Mouse (Mus musculus): ENCODE measurements around the gene Entpd2. TPM values are rescaled to one million over a fixed set of nuclear protein-coding genes. Genes with fewer than 3 reads are reported as not detected.

Entpd2 gene
- total RNA-seq (2023), result 1.4 TPM

DNA sequence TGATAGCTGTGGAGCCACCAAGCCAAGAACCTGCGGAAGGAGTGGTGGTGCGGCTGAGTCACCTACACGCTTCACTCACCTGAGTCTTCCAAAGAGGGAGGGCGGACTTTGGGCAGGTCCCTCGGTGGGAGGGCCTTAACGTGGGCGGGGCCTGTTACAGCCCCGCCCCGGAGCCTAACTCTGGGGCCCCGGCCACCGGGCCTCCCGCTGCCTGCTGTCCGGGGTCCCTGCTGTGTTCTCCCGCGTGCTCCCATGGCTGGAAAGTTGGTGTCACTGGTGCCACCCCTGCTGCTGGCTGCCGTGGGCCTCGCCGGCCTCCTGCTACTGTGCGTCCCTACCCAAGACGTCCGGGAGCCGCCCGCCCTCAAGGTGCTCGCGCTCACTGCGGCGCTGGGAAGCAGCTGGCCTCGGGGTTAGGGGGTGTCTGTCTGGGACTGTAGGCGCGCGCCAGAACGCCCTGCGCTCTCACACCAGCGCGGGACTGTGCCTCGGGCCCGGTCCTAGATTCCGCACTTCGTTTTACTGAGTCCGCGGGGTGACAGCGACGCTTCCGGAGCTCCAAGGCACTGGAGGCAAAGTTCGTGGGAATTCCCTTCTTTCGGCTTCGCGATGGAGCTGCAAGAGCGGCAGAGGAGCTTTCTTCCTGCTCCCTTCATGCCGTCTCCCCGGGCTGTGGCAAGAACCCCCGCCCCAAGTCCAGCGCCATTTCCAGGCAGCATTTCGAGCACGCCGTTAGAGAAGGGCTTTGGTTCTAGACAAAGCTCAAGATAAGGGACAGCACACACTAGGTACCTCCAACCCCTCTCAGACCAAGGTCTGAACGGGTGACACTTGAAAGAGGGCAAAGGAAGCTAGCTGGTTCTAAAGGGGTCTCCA is at the start of gene Entpd2:
Gene Entpd2 (plus strand): TSS at position 154 of the 876 bp plus-strand sequence.

DNA sequence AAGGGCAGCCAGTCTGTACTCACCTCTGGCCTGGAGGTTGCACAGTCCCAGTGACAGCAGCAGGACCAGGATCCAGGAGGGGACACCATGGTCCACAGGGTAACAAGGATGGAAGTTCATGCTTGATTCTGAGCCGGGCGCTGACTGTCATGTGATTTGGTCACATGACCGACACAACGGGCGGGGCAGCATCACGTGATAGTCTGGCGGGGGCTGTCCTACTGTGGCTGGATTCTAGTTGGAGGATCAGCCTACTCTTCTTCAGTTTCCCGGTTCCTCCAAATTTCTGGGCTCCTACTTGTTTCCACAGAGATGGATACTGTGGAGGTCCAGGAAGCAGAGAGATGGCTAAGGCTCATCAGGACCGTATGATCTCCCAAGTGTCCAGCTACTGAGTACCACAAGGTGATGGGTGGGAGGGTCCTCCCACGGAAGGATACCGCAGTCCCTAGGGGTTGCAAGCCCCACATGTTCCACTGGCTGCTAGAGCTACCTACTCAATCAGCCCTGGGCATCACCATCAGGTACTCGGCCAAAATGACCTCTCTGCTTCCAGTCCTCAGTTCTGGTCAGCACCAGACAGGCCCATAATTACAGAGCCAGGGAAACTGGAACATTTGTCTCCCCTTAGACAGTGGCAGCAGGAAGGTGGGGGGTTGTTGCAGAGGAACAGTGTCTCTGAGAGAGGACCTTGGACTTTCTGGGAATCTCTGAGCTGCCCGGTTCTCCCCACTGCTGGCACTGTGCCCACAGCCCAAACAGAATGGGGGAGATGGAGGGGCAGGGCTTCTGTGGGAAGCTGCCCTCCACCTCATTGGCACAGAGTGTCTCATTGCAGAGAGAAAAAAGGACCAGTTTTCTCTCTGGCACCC is 39.2 kb upstream of the Entpd2 start, which contains the start of gene Dpp7:
Gene Dpp7 (minus strand): TSS at position 152 of the 872 bp plus-strand sequence.

DNA sequence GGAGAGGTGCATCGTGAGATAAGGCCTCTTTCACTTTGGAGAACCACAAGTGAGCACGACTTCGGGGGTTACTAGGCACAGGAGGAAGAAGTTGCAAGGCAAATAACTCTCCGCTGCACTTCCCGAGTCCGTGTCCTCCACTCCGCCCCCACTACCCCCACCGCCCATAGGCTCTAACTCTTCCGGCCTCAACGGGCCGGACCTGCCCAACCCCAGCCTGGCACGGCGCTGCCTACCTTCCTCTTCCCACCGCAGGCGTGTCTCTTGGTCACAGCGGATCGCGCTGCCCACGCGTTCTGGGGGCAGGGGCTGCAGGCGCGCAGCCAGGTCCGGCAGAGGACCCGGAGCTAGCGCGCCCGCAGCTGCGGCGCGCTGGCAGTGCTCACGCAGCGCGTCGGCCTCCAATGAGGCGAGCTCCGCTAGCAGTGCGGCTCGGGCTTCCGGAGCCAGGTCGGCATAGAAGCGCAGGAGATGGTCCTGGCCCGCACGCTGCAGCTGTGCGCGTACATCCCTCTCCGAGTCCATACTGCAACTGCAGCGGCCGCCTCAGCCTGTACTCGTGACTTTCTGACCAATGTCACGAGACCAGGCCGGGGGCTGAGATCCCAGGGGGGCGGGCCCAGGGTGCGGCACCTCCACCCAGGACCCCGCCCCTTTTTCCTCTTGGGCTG is 30.4 kb upstream of the Entpd2 start, which contains the start of gene Uap1l1:
Gene Uap1l1 (minus strand): TSS at position 592 of the 671 bp plus-strand sequence.

DNA sequence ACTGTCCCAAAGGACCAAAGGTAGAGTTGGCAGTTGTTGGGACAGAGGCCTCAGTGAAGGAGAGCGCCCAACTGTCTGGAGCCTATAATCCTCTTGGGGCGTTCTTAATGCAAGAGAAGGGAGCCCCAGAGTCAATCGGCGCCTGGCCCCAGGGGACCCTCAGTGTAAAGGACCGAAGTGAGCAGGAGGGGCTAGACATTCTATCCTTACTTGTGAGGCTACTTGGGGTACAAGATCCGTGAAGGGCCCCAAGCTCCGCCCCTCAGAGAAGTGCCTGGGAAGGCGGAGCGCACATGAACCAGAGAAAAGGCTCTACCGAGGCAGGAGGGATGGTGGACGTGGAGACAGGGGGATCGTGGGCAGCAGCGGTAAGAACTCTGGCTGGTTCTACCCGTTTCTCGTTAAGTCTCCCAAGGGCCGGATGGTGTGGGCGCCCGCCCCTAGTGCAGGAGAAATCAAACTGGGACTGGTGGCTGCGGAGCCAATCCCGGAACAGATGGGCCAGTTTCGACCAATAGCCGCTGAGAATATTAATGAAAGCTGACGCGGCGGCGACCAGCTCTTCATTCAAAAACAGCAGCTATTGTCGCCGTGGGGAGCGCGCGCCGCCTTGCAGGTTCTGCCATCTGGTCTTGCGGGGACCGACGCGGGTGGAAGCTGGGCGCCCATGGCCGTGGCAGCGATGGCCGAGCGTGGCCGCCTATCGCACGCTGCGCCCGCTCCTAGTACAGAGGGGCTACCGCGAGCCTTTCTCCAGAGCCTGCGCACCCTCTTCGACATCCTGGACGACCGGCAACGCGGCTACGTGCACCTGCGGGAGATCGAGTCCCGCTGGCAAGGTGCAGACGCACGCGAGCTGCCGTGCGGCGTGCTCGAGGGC is 23.7 kb upstream of the Entpd2 start, which contains the start of gene Sapcd2:
Gene Sapcd2 (plus strand): TSS at position 558 of the 880 bp plus-strand sequence.

DNA sequence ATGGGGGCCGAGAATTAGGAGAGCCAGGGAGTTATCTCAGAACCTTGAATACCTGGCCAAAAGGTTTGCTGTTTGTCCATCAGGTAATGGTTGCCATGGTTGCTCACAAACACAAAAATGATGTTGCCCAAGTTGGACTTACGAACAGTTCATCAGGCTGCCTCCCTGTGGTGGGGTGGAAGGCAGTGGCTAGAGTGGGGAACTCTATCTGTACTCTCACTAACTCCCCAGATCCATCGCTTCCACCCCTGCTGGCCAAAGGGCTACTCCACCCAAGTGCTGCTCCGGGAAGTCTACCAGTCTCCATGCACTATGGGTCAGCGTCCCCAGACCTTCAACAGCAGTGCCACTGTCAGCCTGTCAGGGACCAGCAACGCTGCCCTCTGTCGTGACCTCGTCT is 3.4 kb downstream of the Entpd2 start, which contains the start of gene Npdc1:
Gene Npdc1 (plus strand): TSS at position 301 of the 400 bp plus-strand sequence.

DNA sequence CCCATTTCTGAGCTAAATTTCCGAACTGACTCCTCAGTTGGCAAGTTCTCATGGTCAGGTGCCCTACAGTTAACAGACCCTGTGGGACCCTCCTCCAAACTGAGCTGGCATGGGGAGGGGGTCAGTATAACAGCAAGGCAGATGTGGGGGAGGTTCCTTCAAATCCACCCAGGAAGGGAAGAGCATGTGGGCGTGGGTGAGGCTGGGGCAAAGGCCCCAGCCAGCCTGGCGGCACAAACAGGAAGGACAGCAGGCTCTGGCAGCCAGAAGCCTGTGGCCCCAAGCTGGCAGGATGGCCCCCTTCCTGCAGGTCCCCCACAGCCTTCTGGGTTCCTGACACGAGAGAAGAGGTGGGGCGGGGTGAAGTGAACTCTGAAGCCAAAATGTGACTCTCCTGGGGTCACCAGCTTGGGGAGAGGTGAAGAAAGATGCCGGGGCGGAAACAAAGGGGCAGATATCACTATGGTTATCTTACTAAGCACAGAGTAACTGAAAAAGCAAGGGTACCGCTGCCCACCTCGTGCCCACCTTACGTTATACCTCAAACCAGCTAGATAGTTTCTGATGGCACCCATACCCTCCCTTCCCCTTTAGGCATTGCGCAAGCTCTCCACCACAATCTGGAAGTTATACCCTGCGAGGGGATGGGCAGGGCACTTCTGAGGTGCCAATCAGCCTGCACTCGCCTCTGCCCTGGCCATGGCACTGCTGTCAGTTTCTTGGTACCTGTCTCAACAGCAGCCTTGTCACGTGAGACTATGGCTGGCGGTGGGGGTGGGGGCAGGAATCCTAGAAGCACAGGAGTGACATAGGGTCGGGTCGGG is 27.1 kb downstream of the Entpd2 start, which contains the start of gene Fut7:
Gene Fut7 (plus strand): TSS at position 681 of the 824 bp plus-strand sequence.

DNA sequence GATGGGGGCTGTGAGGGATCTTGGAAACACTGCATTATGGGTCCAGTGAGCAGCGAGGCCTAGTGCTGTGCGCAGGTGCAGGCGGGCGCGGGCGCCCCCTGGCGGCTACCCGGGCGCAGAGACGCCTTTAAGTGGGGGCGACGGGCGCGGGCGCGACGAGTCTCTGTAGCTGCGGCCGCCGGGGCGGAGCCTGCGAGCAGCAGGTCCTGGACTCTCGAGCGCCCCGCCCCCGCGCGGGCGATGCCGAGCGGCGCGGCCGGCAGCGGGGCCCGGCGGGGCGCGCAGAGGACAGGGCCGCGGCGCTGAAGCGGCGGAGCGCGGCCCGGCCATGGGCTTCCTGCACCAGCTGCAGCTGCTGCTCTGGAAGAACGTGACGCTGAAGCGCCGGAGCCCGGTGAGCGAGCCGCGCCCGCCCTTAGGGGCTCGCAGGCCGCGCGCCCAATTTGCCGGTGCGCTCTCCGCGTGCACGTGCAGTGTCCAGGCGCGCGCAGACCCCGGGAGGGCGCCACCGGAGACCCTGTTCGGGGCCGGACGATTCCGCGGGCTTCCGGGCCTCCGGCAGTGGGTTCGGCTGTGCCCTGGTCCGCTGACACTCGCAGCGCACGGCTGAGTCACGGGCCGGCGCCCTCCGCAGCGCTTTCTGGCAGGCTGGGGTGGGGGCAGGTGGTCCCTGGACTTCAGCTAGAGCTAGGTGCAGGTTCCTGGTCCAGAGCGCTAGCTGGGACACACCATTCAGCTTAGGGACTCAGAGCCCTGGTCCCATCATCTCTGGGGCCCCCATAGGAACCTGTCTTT is 33.0 kb downstream of the Entpd2 start, which contains the start of gene Abca2:
Gene Abca2 (plus strand): TSS at position 262 of the 795 bp plus-strand sequence.

Other genes starting within 250 kb of the Entpd2 start
- 5.2 TPM for gene Nrarp, start 215.1 kb upstream of the Entpd2 start, total RNA-seq (2023)
- 23.0 TPM for gene Tor4a, start 199.0 kb upstream of the Entpd2 start, total RNA-seq (2023)
- 63.7 TPM for gene Nelfb, start 184.4 kb upstream of the Entpd2 start, total RNA-seq (2023)
- gene Stpg3, start 181.2 kb upstream of the Entpd2 start, total RNA-seq (2023), result not detected
- gene Fam166a, start 177.1 kb upstream of the Entpd2 start, total RNA-seq (2023), result not detected
- gene Tubb4b, start 171.2 kb upstream of the Entpd2 start, total RNA-seq (2023), result 113 TPM
- gene Slc34a3, start 161.5 kb upstream of the Entpd2 start, total RNA-seq (2023), result not detected
- not detected for gene Rnf224, start 159.1 kb upstream of the Entpd2 start, total RNA-seq (2023)
- gene Rnf208, start 153.6 kb upstream of the Entpd2 start, total RNA-seq (2023), result not detected
- gene Cysrt1, start 153.4 kb upstream of the Entpd2 start, total RNA-seq (2023), result not detected
- gene AL732309.1, start 149.0 kb upstream of the Entpd2 start, total RNA-seq (2023), result 5.9 TPM
- gene Tmem203, start 140.4 kb upstream of the Entpd2 start, total RNA-seq (2023), result 24.4 TPM
- gene Tprn, start 133.3 kb upstream of the Entpd2 start, total RNA-seq (2023), result 29.6 TPM
- gene Ssna1, start 123.4 kb upstream of the Entpd2 start, total RNA-seq (2023), result 35.2 TPM
- gene Anapc2, start 123.4 kb upstream of the Entpd2 start, total RNA-seq (2023), result 99.3 TPM
- gene Tmem210, start 107.7 kb upstream of the Entpd2 start, total RNA-seq (2023), result not detected
- not detected for gene Lrrc26, start 106.0 kb upstream of the Entpd2 start, total RNA-seq (2023)
- not detected for gene Grin1, start 76.7 kb upstream of the Entpd2 start, total RNA-seq (2023)
- 50.6 TPM for gene Man1b1, start 63.5 kb upstream of the Entpd2 start, total RNA-seq (2023)
- 17.2 TPM for gene Dpp7, start 39.5 kb upstream of the Entpd2 start, total RNA-seq (2023)
- gene Uap1l1, start 30.2 kb upstream of the Entpd2 start, total RNA-seq (2023), result 10.3 TPM
- 0.74 TPM for gene Sapcd2, start 23.6 kb upstream of the Entpd2 start, total RNA-seq (2023)
- 0.98 TPM for gene Npdc1, start 3.5 kb downstream of the Entpd2 start, total RNA-seq (2023)
- 0.59 TPM for gene Fut7, start 27.4 kb downstream of the Entpd2 start, total RNA-seq (2023)
- 69.0 TPM for gene Abca2, start 32.8 kb downstream of the Entpd2 start, total RNA-seq (2023)
- not detected for gene Clic3, start 61.0 kb downstream of the Entpd2 start, total RNA-seq (2023)
- 92.6 TPM for gene Paxx, start 65.2 kb downstream of the Entpd2 start, total RNA-seq (2023)
- gene Ptgds, start 74.2 kb downstream of the Entpd2 start, total RNA-seq (2023), result not detected
- gene Lcn12, start 98.0 kb downstream of the Entpd2 start, total RNA-seq (2023), result not detected
- gene Fbxw5, start 104.9 kb downstream of the Entpd2 start, total RNA-seq (2023), result 47.7 TPM
- not detected for gene C8g, start 105.8 kb downstream of the Entpd2 start, total RNA-seq (2023)
- gene Traf2, start 151.1 kb downstream of the Entpd2 start, total RNA-seq (2023), result 49.0 TPM
- gene Edf1, start 162.0 kb downstream of the Entpd2 start, total RNA-seq (2023), result 117 TPM
- 3.6 TPM for gene Mamdc4, start 179.0 kb downstream of the Entpd2 start, total RNA-seq (2023)
- gene Phpt1, start 179.3 kb downstream of the Entpd2 start, total RNA-seq (2023), result 29.9 TPM
- gene Ajm1, start 185.9 kb downstream of the Entpd2 start, total RNA-seq (2023), result 0.33 TPM
- 105 TPM for gene Rabl6, start 212.6 kb downstream of the Entpd2 start, total RNA-seq (2023)
- not detected for gene Ccdc183, start 221.8 kb downstream of the Entpd2 start, total RNA-seq (2023)
- gene Tmem141, start 226.1 kb downstream of the Entpd2 start, total RNA-seq (2023), result 1.6 TPM
- gene Fcna, start 232.2 kb downstream of the Entpd2 start, total RNA-seq (2023), result 6.2 TPM